Mouse (Mus musculus) megakaryocyte, embryonic 14.5 days (primary cell): ENCODE measurements at regions not wholly inside any gene's neighbourhood (a gene's known extent, or its start where the extent isn't known, plus 50 kb on each side); places are given as distances from the start of the nearest gene placed in this dataset.

Source experiments
- FLI1 ChIP-seq: IDR thresholded peaks from 2 replicates; pipeline ENCODE4 v1.6.1; 2012; ENCODE audit warnings: low read length, inconsistent platforms, mixed read lengths
- GATA1 ChIP-seq: IDR thresholded peaks from 3 replicates; pipeline ENCODE4 v1.6.1; 2012; ENCODE audit warnings: mixed read lengths, low read length, inconsistent platforms, borderline replicate concordance

- TF ChIP-seq GATA1 = no peak
- TF ChIP-seq FLI1 = no peak
Observed at GRCm38 (mm10) chr3:81864487-81864886, 67.9 kb upstream of the Ctso start.
